Mouse (Mus musculus) lung, embryonic 16.5 days (tissue): ENCODE results near the gene Hsp90aa1. TPM values are rescaled to one million over a fixed set of nuclear protein-coding genes. Genes with fewer than 3 reads are reported as not detected.
"Not testable (repeated sequence)": the region's sequence is repeated elsewhere in the genome, so short reads cannot be mapped to it uniquely, and the experiment has no call there.

Source experiments
- ATAC-seq: fragments of 200-750 bp; cut with Nextera tagmentation; 2 replicates; pipeline ENCODE4 v1.8.0; 2017; ENCODE audit warnings: low read depth, mild to moderate bottlenecking, moderate library complexity
- H3K27ac ChIP-seq: fragments of 300-500 bp; sonication (generic); 2 replicates; pipeline ENCODE4 v1.5.1; 2014; ENCODE audit warnings: mild to moderate bottlenecking, control low read depth, low read length
- H3K27me3 ChIP-seq: fragments of 300-500 bp; sonication (generic); 2 replicates; pipeline ENCODE4 v1.6.1; 2014; ENCODE audit warnings: low read depth, low read length, mixed read lengths; ENCODE audit not compliant: control insufficient read depth, insufficient read depth
- H3K36me3 ChIP-seq: fragments of 300-500 bp; sonication (generic); 2 replicates; pipeline ENCODE4 v1.6.1; 2014; ENCODE audit warnings: low read length; ENCODE audit not compliant: control insufficient read depth, insufficient read depth
- H3K4me1 ChIP-seq: fragments of 300-500 bp; sonication (generic); replicated peaks from 2 replicates; pipeline ENCODE4 v1.6.1; 2014; ENCODE audit warnings: low read length, mixed read lengths; ENCODE audit not compliant: control insufficient read depth, insufficient read depth
- H3K4me2 ChIP-seq: fragments of 300-500 bp; sonication (generic); 2 replicates; pipeline ENCODE4 v1.6.1; 2014; ENCODE audit warnings: low read depth, low read length, control low read depth
- H3K4me3 ChIP-seq: fragments of 300-500 bp; sonication (generic); 2 replicates; pipeline ENCODE4 v1.5.1; 2014; ENCODE audit warnings: mild to moderate bottlenecking, low read length, control low read depth
- H3K9ac ChIP-seq: fragments of 300-500 bp; sonication (generic); 2 replicates; pipeline ENCODE4 v1.6.1; 2014; ENCODE audit warnings: low read length, control low read depth
- H3K9me3 ChIP-seq: fragments of 300-500 bp; sonication (generic); 2 replicates; pipeline ENCODE4 v1.6.1; 2016; ENCODE audit warnings: low read length; ENCODE audit not compliant: control insufficient read depth
- WGBS: fragments of 180-500 bp; shearing (Covaris S2); extraction: QIAGEN DNeasy Blood & Tissue Kit; methylation state at CpG from one replicate; pipeline ENCODE4 v1.1.7; 2014; 5-methylcytosine and 5-hydroxymethylcytosine counted together
- polyA plus RNA-seq: library from polyadenylated mRNA; unstranded; fragments of >200 nt; fragmentation: Nextera tagmentation; extraction: Ambion mirVana; gene quantifications from 2 replicates; pipeline ENCODE4 v1.2.1, GENCODE M21; 2015

Gene Hsp90aa1
- polyA plus RNA-seq, 1 experiment from 2014 or later: 832 TPM

GRCm38 (mm10) chr12:110695676-110696171, 6.8 kb downstream of the Hsp90aa1 start:
- Histone ChIP-seq H3K4me1 (peaks cover 12% of the 10 kb centered on the region), H3K36me3 (peaks cover 18% of the 10 kb centered on the region), H3K9me3 (no peaks in the 10 kb centered on the region), H3K9ac (peak overlapping the region; percentile 100), H3K27ac (peak overlapping the region; percentile 93), H3K4me2 (peak overlapping the region; percentile 65), H3K27me3 (no peaks in the 10 kb centered on the region), H3K4me3 (peak overlapping the region; percentile 99)
- WGBS: under 1% methylated on average over 52 of the region's 55 CpGs
- ATAC-seq: peak; percentile 58

- Histone ChIP-seq H3K9ac (peak overlapping the region; percentile 15; the same call in 1 of the 2 replicates), H3K4me1 (peaks cover 12% of the 10 kb centered on the region), H3K36me3 (peaks cover 29% of the 10 kb centered on the region)
- not testable (repeated sequence) for H3K4me3 ChIP-seq, ATAC-seq, H3K4me2 ChIP-seq, H3K27me3 ChIP-seq, H3K9me3 ChIP-seq, H3K27ac ChIP-seq
- WGBS: 36% methylated on average over 5 of the region's 5 CpGs
These were observed 9.2 kb downstream of the Hsp90aa1 start for GRCm38 (mm10) chr12:110693378-110693777.

GRCm38 (mm10) chr12:110689919-110690643, 12.4 kb downstream of the Hsp90aa1 start:
- Histone ChIP-seq H3K9ac (no peak overlapping the region), H3K27me3 (no peaks in the 10 kb centered on the region), H3K4me1 (peaks cover 13% of the 10 kb centered on the region), H3K9me3 (no peaks in the 10 kb centered on the region), H3K4me2 (no peak overlapping the region), H3K4me3 (no peak overlapping the region), H3K36me3 (peaks cover 32% of the 10 kb centered on the region), H3K27ac (no peak overlapping the region)
- ATAC-seq: no peak
- WGBS: 85% methylated on average over 6 of the region's 6 CpGs

- H3K4me1 ChIP-seq, H3K27ac ChIP-seq, H3K27me3 ChIP-seq, H3K4me2 ChIP-seq, H3K4me3 ChIP-seq, H3K9me3 ChIP-seq, ATAC-seq, H3K9ac ChIP-seq: not testable (repeated sequence)
- H3K36me3 ChIP-seq: peaks cover 25% of the 10 kb centered on the region
- whole genome bisulfite sequencing: 90% methylated on average over 3 of the region's 3 CpGs
These were observed 13.6 kb downstream of the Hsp90aa1 start for GRCm38 (mm10) chr12:110688921-110689320.

- H3K4me3 ChIP-seq: no peak overlapping the region
- H3K4me1 ChIP-seq: peaks cover 5% of the 10 kb centered on the region; the same call in 1 of the 2 replicates
- H3K9me3 ChIP-seq: no peaks in the 10 kb centered on the region
- peaks cover 23% of the 10 kb centered on the region for H3K36me3 ChIP-seq
- peak overlapping the region; percentile 48 for H3K27ac ChIP-seq
- H3K4me2 ChIP-seq: no peak overlapping the region
- H3K27me3 ChIP-seq: no peaks in the 10 kb centered on the region
- peak; percentile 83 for ATAC-seq
- no peak overlapping the region for H3K9ac ChIP-seq
- 49% methylated on average over 12 of the region's 12 CpGs for WGBS
These were observed 14.4 kb downstream of the Hsp90aa1 start for GRCm38 (mm10) chr12:110687894-110688734.

- no peak for ATAC-seq
- Histone ChIP-seq H3K9ac (no peak overlapping the region), H3K4me1 (peaks cover 5% of the 10 kb centered on the region), H3K4me2 (no peak overlapping the region), H3K27me3 (no peaks in the 10 kb centered on the region), H3K4me3 (no peak overlapping the region), H3K27ac (no peak overlapping the region), H3K36me3 (0 out of 2 replicates have a peak, but pooled peaks cover 2% of the 10 kb centered on the region), H3K9me3 (no peaks in the 10 kb centered on the region)
- WGBS: no CpG with 5 or more reads among the region's 1 CpGs
These were observed 18.9 kb downstream of the Hsp90aa1 start for GRCm38 (mm10) chr12:110683580-110683979.

- WGBS: 75% methylated on average over 9 of the region's 9 CpGs
- Histone ChIP-seq H3K4me3 (no peak within 1 kb of the TSS), H3K36me3 (0 out of 2 replicates have a peak, but pooled peaks cover 2% of the 10 kb centered on the region), H3K4me1 (no peaks in the 10 kb centered on the region; the same call in 1 of the 2 replicates), H3K9me3 (no peaks in the 10 kb centered on the region), H3K27ac (no peak within 1 kb of the TSS), H3K4me2 (no peak within 1 kb of the TSS), H3K27me3 (no peaks in the 10 kb centered on the region), H3K9ac (no peak within 1 kb of the TSS)
- ATAC-seq: no peak; the same call in 1 of the 2 replicates
These were observed 19.8 kb downstream of the Hsp90aa1 start, which contains the start of gene 1700001K19Rik for GRCm38 (mm10) chr12:110682561-110683299. TSS of gene 1700001K19Rik (minus strand) at chr12:110682619.

GRCm38 (mm10) chr12:110681878-110682277, 20.6 kb downstream of the Hsp90aa1 start:
- no peak overlapping the region for H3K27ac ChIP-seq
- H3K4me1 ChIP-seq: no peaks in the 10 kb centered on the region; the same call in 1 of the 2 replicates
- 48% methylated on average over 3 of the region's 3 CpGs for WGBS
- no peaks in the 10 kb centered on the region for H3K27me3 ChIP-seq
- 0 out of 2 replicates have a peak, but pooled peaks cover 2% of the 10 kb centered on the region for H3K36me3 ChIP-seq
- no peak overlapping the region for H3K4me3 ChIP-seq
- H3K9me3 ChIP-seq: no peaks in the 10 kb centered on the region
- ATAC-seq: no peak
- H3K4me2 ChIP-seq: no peak overlapping the region
- H3K9ac ChIP-seq: no peak overlapping the region
